Mouse (Mus musculus) myocyte (in vitro differentiated cells): ENCODE data around the gene Spty2d1.

ENCODE experiments used
- CEBPB ChIP-seq: IDR thresholded peaks from 2 replicates; pipeline ENCODE4 v1.6.1; 2011; ENCODE audit warnings: mild to moderate bottlenecking, moderate library complexity; ENCODE audit not compliant: poor library complexity, insufficient read depth, severe bottlenecking
- MAX ChIP-seq: IDR thresholded peaks from one replicate; pipeline ENCODE4 v1.6.1; 2011; ENCODE audit warnings: low read depth, mild to moderate bottlenecking, control low read depth
- POLR2A ChIP-seq: IDR thresholded peaks from one replicate; pipeline ENCODE4 v1.6.1; 2011; ENCODE audit warnings: low read depth, mild to moderate bottlenecking, control low read depth, moderate library complexity; ENCODE audit not compliant: insufficient read length
- USF1 ChIP-seq: IDR thresholded peaks from one replicate; pipeline ENCODE4 v1.6.1; 2011; ENCODE audit warnings: low read depth, mild to moderate bottlenecking, control low read depth, moderate library complexity

- TF ChIP-seq USF1 (no peak), POLR2A (no peak), MAX (no peak), CEBPB (peak; percentile 61; the same call in 1 of the 2 replicates)
Observed at GRCm38 (mm10) chr7:47003411-47004115, 4.6 kb downstream of the Spty2d1 start.
